35 mouse cellular contexts compared by ENCODE assay signal in genomic region chr1:182048101-182048500, GRCm38 (mm10).
"Had no signal": no experiment of that assay in that cellular context is flagged by ENCODE, and none has a peak within 500 bp of the region (broad histone marks: within the 10 kb centered on the region; RNA-seq: fewer than 3 reads in every experiment).

No protein-coding gene starts in this region.

- H3K4me3 ChIP-seq: heart, adult 2 months; heart, embryonic 10.5 days; heart, embryonic 12.5 days; heart, embryonic 13.5 days; heart, embryonic 15.5 days; hindbrain, embryonic 10.5 days; hindbrain, embryonic 12.5 days; hindbrain, embryonic 13.5 days; hindbrain, embryonic 15.5 days; intestine, embryonic 15.5 days; kidney, embryonic 15.5 days; layer of hippocampus, adult 2 months had no signal

- DNase-seq: heart, adult 2 months; heart, postnatal 10 days; heart, postnatal 14 days; heart, postnatal 36 days; heart, postnatal 4 days; kidney, adult 11 months; kidney, adult 18-20 months; kidney, adult 2 months; kidney, adult 8-10 months; kidney, adult 9 months; kidney, postnatal 10 days; kidney, postnatal 14 days; kidney, postnatal 25 days; kidney, postnatal 36 days; kidney, postnatal 4 days; layer of hippocampus, adult 9-11 months had no signal

- H3K9ac ChIP-seq: heart, embryonic 12.5 days; heart, embryonic 13.5 days; heart, embryonic 15.5 days; hindbrain, embryonic 12.5 days; hindbrain, embryonic 13.5 days; hindbrain, embryonic 14.5 days; hindbrain, embryonic 15.5 days; intestine, embryonic 15.5 days; kidney, embryonic 15.5 days had no signal

- H3K4me1 ChIP-seq: heart, embryonic 12.5 days had no signal

- H3K36me3 ChIP-seq: heart, embryonic 10.5 days; heart, embryonic 12.5 days; heart, embryonic 13.5 days; heart, embryonic 15.5 days; hindbrain, embryonic 10.5 days; hindbrain, embryonic 12.5 days; hindbrain, embryonic 13.5 days; hindbrain, embryonic 15.5 days; intestine, embryonic 15.5 days; kidney, embryonic 15.5 days had no signal

- H3K4me2 ChIP-seq: heart, embryonic 11.5 days; heart, embryonic 12.5 days; heart, embryonic 13.5 days; heart, embryonic 15.5 days; hindbrain, embryonic 12.5 days; hindbrain, embryonic 13.5 days; hindbrain, embryonic 14.5 days; hindbrain, embryonic 15.5 days; intestine, embryonic 15.5 days; kidney, embryonic 15.5 days had no signal

- H3K9me3 ChIP-seq: heart, embryonic 10.5 days; heart, embryonic 12.5 days; heart, embryonic 13.5 days; heart, embryonic 15.5 days; hindbrain, embryonic 10.5 days; hindbrain, embryonic 12.5 days; hindbrain, embryonic 13.5 days; hindbrain, embryonic 15.5 days; intestine, embryonic 15.5 days; kidney, embryonic 15.5 days had no signal

- H3K27ac ChIP-seq: heart, adult 2 months; heart, embryonic 10.5 days; heart, embryonic 13.5 days; heart, embryonic 15.5 days; hindbrain, embryonic 10.5 days; hindbrain, embryonic 12.5 days; hindbrain, embryonic 13.5 days; hindbrain, embryonic 14.5 days; hindbrain, embryonic 15.5 days; hindbrain, postnatal 0 days; intestine, embryonic 15.5 days; kidney, embryonic 15.5 days; kidney, postnatal 0 days; layer of hippocampus, adult 2 months had no signal

- H3K27me3 ChIP-seq: heart, embryonic 12.5 days; heart, embryonic 13.5 days; heart, embryonic 15.5 days; hindbrain, embryonic 12.5 days; hindbrain, embryonic 13.5 days; hindbrain, embryonic 15.5 days; intestine, embryonic 15.5 days; kidney, embryonic 15.5 days had no signal

- ATAC-seq: hindbrain, embryonic 16.5 days; hindbrain, postnatal 0 days; inflammation-experienced regulatory T-cells, adult 6 months; intestine, embryonic 15.5 days; intestine, embryonic 16.5 days; intestine, postnatal 0 days had no signal
